Comparison of ENCODE assay signal across 26 mouse cellular contexts in genomic region chr8:112397438-112397837, GRCm38 (mm10).
DNase-seq lines count a peak whose midpoint lies in the region; ATAC-seq lines count a peak whose summit lies in the region.
"Had no signal": no experiment of that assay in that cellular context is flagged by ENCODE, and none has a peak within 500 bp of the region (broad histone marks: within the 10 kb centered on the region; RNA-seq: fewer than 3 reads in every experiment).

No protein-coding gene starts in this region.

- H3K9me3 ChIP-seq in midbrain, embryonic 11.5 days (ENCODE audit: control insufficient read depth, low read length): no peaks in the 10 kb centered on the region
- H3K9me3 ChIP-seq in midbrain, embryonic 16.5 days (replicated peaks; ENCODE audit: control insufficient read depth, low read length, poor library complexity, severe bottlenecking): no peaks in the 10 kb centered on the region
- no peaks in the 10 kb centered on the region for H3K9me3 ChIP-seq in forebrain, embryonic 14.5 days (replicated peaks; ENCODE audit: control insufficient read depth, low read length)
- H3K9me3 ChIP-seq in midbrain, embryonic 14.5 days (ENCODE audit: control insufficient read depth, low read length): no peaks in the 10 kb centered on the region
- H3K9me3 ChIP-seq: hindbrain, embryonic 15.5 days; limb, embryonic 15.5 days; liver, embryonic 15.5 days; lung, embryonic 15.5 days; neural tube, embryonic 15.5 days had no signal

- ATAC-seq in midbrain, embryonic 11.5 days (ENCODE audit: low FRiP score): peak; percentile 65
- no peak for ATAC-seq in midbrain, embryonic 16.5 days
- peak; percentile 80 for ATAC-seq in forebrain, embryonic 14.5 days
- ATAC-seq in midbrain, embryonic 14.5 days (ENCODE audit: low FRiP score, low TSS enrichment): no peak
- ATAC-seq: intestine, embryonic 16.5 days had no signal

- no peaks in the 10 kb centered on the region for H3K27me3 ChIP-seq in midbrain, embryonic 11.5 days (ENCODE audit: control insufficient read depth, insufficient read depth, low read length)
- H3K27me3 ChIP-seq in midbrain, embryonic 16.5 days (ENCODE audit: control insufficient read depth, insufficient read depth, low read depth, low read length): no peaks in the 10 kb centered on the region
- H3K27me3 ChIP-seq in forebrain, embryonic 14.5 days (replicated peaks; ENCODE audit: control insufficient read depth, insufficient read depth, low read length): no peaks in the 10 kb centered on the region
- no peaks in the 10 kb centered on the region for H3K27me3 ChIP-seq in midbrain, embryonic 14.5 days (ENCODE audit: control insufficient read depth, insufficient read depth, low read length)
- H3K27me3 ChIP-seq: hindbrain, embryonic 15.5 days; limb, embryonic 15.5 days; liver, embryonic 15.5 days; lung, embryonic 15.5 days; neural tube, embryonic 15.5 days had no signal

- no peaks in the 10 kb centered on the region for H3K4me1 ChIP-seq in midbrain, embryonic 11.5 days (ENCODE audit: control insufficient read depth, insufficient read depth, low read length)
- H3K4me1 ChIP-seq in midbrain, embryonic 16.5 days (ENCODE audit: control insufficient read depth, insufficient read depth, low read length): 0 out of 2 replicates have a peak, but pooled peaks cover 3% of the 10 kb centered on the region
- peaks cover 3% of the 10 kb centered on the region; the same call in 1 of the 2 replicates for H3K4me1 ChIP-seq in forebrain, embryonic 14.5 days (ENCODE audit: control insufficient read depth, insufficient read depth, low read length)
- H3K4me1 ChIP-seq in midbrain, embryonic 14.5 days (ENCODE audit: control insufficient read depth, insufficient read depth, low read length): no peaks in the 10 kb centered on the region
- H3K4me1 ChIP-seq: hindbrain, embryonic 15.5 days; limb, embryonic 15.5 days; liver, embryonic 15.5 days; lung, embryonic 15.5 days had no signal

- H3K36me3 ChIP-seq in midbrain, embryonic 11.5 days (ENCODE audit: control insufficient read depth, insufficient read depth, low read length): no peaks in the 10 kb centered on the region
- H3K36me3 ChIP-seq in midbrain, embryonic 16.5 days (ENCODE audit: control insufficient read depth, insufficient read depth, low read length): no peaks in the 10 kb centered on the region
- no peaks in the 10 kb centered on the region for H3K36me3 ChIP-seq in forebrain, embryonic 14.5 days (ENCODE audit: control insufficient read depth, insufficient read depth, low read length)
- no peaks in the 10 kb centered on the region for H3K36me3 ChIP-seq in midbrain, embryonic 14.5 days (ENCODE audit: control insufficient read depth, insufficient read depth, low read length)
- H3K36me3 ChIP-seq: hindbrain, embryonic 15.5 days; limb, embryonic 15.5 days; liver, embryonic 15.5 days; lung, embryonic 15.5 days; neural tube, embryonic 15.5 days had no signal

- H3K4me2 ChIP-seq in midbrain, embryonic 11.5 days: no peak overlapping the region
- no peak overlapping the region for H3K4me2 ChIP-seq in midbrain, embryonic 16.5 days (ENCODE audit: low read length)
- no peak overlapping the region for H3K4me2 ChIP-seq in forebrain, embryonic 14.5 days (ENCODE audit: low read length)
- H3K4me2 ChIP-seq in midbrain, embryonic 14.5 days (ENCODE audit: low read length): no peak overlapping the region
- H3K4me2 ChIP-seq: heart, embryonic 11.5 days; hindbrain, embryonic 15.5 days; limb, embryonic 15.5 days; liver, embryonic 15.5 days; lung, embryonic 15.5 days; neural tube, embryonic 15.5 days had no signal

- no peak overlapping the region for H3K4me3 ChIP-seq in midbrain, embryonic 11.5 days (ENCODE audit: low read depth, low read length)
- no peak overlapping the region for H3K4me3 ChIP-seq in midbrain, embryonic 16.5 days (ENCODE audit: low read depth, low read length)
- no peak overlapping the region for H3K4me3 ChIP-seq in forebrain, embryonic 14.5 days (ENCODE audit: low read depth, low read length)
- no peak overlapping the region for H3K4me3 ChIP-seq in midbrain, embryonic 14.5 days (replicated peaks; ENCODE audit: low read depth, low read length)
- H3K4me3 ChIP-seq: hindbrain, embryonic 15.5 days; limb, embryonic 15.5 days; liver, embryonic 15.5 days; lung, embryonic 15.5 days; myocyte; neural tube, embryonic 15.5 days had no signal

- H3K27ac ChIP-seq in midbrain, embryonic 11.5 days (ENCODE audit: low read depth, low read length): no peak overlapping the region
- H3K27ac ChIP-seq in midbrain, embryonic 16.5 days (ENCODE audit: low read length): no peak overlapping the region
- H3K27ac ChIP-seq in forebrain, embryonic 14.5 days (ENCODE audit: low read depth, low read length): peak overlapping the region; percentile 44; the same call in 1 of the 2 replicates
- H3K27ac ChIP-seq in midbrain, embryonic 14.5 days (replicated peaks; ENCODE audit: low read depth, low read length): 0 out of 2 replicates have a peak overlapping the region, but pooled peaks have one; percentile 27
- H3K27ac ChIP-seq: hindbrain, embryonic 15.5 days; limb, embryonic 15.5 days; liver, embryonic 15.5 days; lung, embryonic 15.5 days; neural tube, embryonic 15.5 days had no signal

- DNase-seq in embryo, embryonic 11 days: peak; percentile 14
- DNase-seq in embryo, embryonic 10 days (ENCODE audit: low spot score): no peak
- peak; percentile 78 for DNase-seq in midbrain, embryonic 11.5 days (ENCODE audit: low spot score, missing footprints)
- peak; percentile 75 for DNase-seq in forebrain, embryonic 14.5 days (ENCODE audit: low spot score)
- peak; percentile 61 for DNase-seq in midbrain, embryonic 14.5 days
- DNase-seq in left cerebral cortex, adult 18-20 months (ENCODE audit: low spot score in 2 of 2): no peak
- no peak for DNase-seq in cerebellum, adult 9-11 months
- DNase-seq: adrenal gland, postnatal 10 days; cerebellum, adult 8-10 months; gastrocnemius, postnatal 10 days; heart, adult 11 months; kidney, adult 9 months; kidney, postnatal 25 days; left cerebral cortex, postnatal 4 days; lung, postnatal 4 days; thymus, adult 18-20 months; thymus, postnatal 4 days had no signal

- H3K9ac ChIP-seq in midbrain, embryonic 11.5 days (ENCODE audit: low read length): no peak overlapping the region
- no peak overlapping the region for H3K9ac ChIP-seq in midbrain, embryonic 16.5 days (ENCODE audit: low read depth, low read length)
- H3K9ac ChIP-seq in forebrain, embryonic 14.5 days (ENCODE audit: low read length): no peak overlapping the region
- no peak overlapping the region for H3K9ac ChIP-seq in midbrain, embryonic 14.5 days (replicated peaks; ENCODE audit: low read length)
- H3K9ac ChIP-seq: hindbrain, embryonic 15.5 days; limb, embryonic 15.5 days; liver, embryonic 15.5 days; lung, embryonic 15.5 days; neural tube, embryonic 15.5 days had no signal

- WGBS in midbrain, embryonic 11.5 days: 26% methylated on average over 2 of the region's 2 CpGs
- whole genome bisulfite sequencing in midbrain, embryonic 16.5 days: 13% methylated on average over 2 of the region's 2 CpGs
- 2% methylated on average over 2 of the region's 2 CpGs for WGBS in forebrain, embryonic 14.5 days
- WGBS in midbrain, embryonic 14.5 days: 15% methylated on average over 2 of the region's 2 CpGs

Comparison
In these comparisons a context has a peak if more than half of its experiments do, and no peak if none do; other contexts are left out.
1. DNase-seq: peak in embryo, embryonic 11 days (single experiment), midbrain, embryonic 11.5 days (single experiment), forebrain, embryonic 14.5 days (single experiment) and midbrain, embryonic 14.5 days (single experiment); none in embryo, embryonic 10 days (single experiment), left cerebral cortex, adult 18-20 months (0 of 2) and cerebellum, adult 9-11 months (single experiment).
2. ATAC-seq: peak in midbrain, embryonic 11.5 days (single experiment) and forebrain, embryonic 14.5 days (single experiment); none in midbrain, embryonic 16.5 days (single experiment) and midbrain, embryonic 14.5 days (single experiment).
3. H3K27ac ChIP-seq: peak in forebrain, embryonic 14.5 days (single experiment) and midbrain, embryonic 14.5 days (single experiment); none in midbrain, embryonic 11.5 days (single experiment) and midbrain, embryonic 16.5 days (single experiment).